Mouse (Mus musculus): ENCODE measurements at regions not wholly inside any gene's neighbourhood (a gene's known extent, or its start where the extent isn't known, plus 50 kb on each side); places are given as distances from the start of the nearest gene placed in this dataset.

- DNase-seq, result no peak
Observed at GRCm38 (mm10) chr1:169872865-169873264, 55.6 kb upstream of the Ccdc190 start.

GRCm38 (mm10) chr1:169868636-169869035 lies 59.8 kb upstream of the Ccdc190 start:
- no peak for DNase-seq

DNA sequence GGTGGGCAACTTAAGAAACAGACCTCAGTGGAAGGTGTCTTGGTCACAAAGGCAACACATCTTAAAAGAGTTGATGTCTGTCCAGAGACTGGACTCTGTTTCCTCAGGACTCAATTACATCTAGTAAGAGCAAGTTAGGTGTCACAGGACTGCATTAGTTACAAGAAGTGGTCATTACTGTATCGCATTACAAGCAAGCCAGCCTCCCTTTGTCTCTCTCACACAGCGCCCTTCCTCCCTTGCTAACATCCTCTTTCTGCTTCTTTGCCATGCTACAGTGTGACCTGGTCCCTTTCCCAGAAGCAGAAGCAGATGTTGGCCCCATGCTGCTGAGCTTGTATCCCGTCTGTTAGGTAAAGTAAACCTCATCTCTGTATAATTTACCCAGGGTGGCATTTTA lies 61.0 kb upstream of the Ccdc190 start:
- no peak for DNase-seq

DNA sequence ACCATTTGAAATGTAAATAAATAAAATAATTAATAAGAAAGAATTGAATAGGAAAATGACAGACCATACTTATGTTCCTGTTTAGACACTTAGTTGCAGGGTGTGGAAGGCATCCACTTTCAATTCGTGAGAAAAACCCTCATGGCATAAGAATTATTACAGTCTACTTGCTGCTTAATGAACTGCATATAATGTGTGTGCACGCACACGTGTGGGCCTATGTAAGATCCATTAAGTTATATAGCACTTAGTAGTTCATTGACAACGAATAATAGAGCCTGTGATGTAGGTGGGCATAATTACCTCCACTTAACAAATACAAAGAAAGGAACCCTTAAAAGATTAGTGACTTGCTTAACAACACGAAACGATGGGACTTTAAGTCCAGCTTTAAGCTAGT lies 61.6 kb upstream of the Ccdc190 start:
- no peak for DNase-seq

DNA sequence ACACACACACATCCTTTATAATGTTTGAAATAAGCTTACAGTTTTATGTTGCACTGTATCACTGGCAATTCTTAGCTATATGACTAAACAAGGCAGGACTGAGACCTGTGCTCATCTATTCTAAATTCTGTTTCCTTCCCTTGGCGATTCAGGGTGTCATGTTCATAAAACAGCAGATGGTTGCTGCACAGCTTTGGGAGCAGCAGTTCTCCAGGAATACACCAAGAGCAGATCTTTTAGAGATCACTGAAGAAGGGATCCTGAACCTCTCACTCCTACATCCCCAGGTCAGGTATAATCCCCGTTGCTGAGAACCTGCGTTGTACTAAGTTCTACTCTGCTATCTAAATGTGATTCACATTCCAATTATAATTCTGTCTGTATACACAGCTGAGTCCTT lies 69.4 kb upstream of the Ccdc190 start:
- DNase-seq, result no peak

DNA sequence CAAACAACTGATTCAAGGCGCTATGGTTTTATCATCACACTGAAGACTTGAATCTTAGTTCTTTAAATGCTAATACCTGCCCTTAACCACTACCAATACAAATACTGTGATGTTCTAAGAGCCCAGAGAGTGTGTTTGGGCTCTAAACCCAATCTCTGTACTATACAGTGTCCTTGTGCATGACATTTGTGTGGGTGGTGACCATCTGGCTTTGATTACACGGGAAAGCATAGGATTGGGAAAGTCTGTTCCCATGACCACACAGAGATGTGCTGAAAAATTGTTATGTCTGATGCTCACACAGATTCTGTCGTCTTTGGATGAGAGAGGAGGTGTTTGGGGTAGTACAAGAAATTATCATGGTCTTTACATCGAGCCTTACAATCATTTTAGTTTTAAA lies 76.8 kb upstream of the Ccdc190 start:
- DNase-seq, result no peak

DNA sequence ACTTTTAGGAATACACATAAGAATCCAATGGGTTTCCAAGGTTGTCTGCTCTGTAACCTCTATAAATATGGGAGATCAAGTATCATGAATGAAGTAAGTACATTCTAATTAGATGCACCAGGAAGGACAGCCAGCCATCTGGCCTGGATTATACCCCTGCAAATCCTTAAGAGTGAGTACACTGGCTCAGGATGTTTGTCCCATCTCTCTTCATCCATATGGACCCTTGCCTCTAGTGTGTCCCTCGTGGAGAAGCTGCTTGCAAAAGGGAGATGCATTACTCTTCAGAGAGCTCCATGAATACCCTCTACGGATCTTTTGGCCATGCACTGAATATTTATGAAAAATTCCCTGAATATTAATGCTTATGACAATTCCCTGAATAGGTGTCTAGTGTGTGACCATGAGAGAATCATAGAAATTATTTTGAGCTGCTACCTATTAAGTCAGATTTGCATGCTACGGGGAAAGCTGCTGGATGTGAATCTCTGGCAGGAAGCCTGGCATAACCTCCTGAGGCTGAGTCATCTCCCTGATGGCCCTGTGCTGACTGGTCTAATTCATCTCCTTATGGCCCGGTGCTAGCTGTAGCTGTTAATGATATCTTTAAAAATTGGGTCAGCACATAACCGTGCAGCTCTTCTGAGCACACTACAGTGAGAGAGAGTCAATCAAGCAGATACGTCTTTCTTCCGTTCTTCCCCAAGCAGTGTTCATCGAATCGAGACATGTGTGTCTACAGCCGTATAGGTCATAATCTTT lies 80.0 kb upstream of the Ccdc190 start:
- peak; percentile 25 for DNase-seq

DNA sequence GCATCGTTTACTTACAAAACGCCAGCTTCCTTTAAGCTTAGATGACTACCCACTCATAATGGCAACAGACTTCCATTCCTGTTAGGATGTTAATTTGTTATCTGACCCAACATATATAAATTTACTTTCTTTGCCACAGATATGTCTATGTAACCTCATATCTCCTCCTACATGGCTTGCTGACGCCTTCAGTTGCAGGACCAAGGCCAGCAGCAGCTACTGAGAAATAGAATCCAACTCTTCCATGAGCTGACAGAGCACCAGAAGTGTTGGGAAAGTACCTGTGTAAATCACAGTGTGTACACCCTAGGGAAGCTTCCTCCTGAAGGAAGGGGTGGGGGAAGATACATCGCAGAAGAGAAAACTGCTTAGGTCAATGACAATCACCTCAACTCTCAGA lies 86.0 kb upstream of the Ccdc190 start:
- DNase-seq, result no peak

DNA sequence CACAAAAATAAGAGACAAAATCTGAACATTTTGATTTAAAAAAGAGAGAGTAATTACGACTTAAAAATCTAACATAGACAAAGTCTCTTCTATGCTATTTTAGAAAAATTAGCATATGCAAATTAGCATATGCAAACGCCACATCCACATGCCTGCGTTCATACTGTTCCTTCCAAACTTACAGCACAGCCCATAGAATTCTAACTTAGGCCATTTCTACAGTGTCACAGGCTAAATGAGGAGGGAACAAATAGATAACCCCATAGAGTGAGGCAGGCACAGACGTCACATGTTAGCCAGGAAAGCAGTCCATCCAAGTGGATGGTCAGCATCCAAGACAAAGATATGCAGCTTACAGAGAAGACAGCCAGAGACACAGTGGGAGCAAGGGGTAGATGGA lies 87.5 kb upstream of the Ccdc190 start:
- no peak for DNase-seq

GRCm38 (mm10) chr1:169840056-169840728 lies 88.3 kb upstream of the Ccdc190 start:
- DNase-seq, result no peak

DNA sequence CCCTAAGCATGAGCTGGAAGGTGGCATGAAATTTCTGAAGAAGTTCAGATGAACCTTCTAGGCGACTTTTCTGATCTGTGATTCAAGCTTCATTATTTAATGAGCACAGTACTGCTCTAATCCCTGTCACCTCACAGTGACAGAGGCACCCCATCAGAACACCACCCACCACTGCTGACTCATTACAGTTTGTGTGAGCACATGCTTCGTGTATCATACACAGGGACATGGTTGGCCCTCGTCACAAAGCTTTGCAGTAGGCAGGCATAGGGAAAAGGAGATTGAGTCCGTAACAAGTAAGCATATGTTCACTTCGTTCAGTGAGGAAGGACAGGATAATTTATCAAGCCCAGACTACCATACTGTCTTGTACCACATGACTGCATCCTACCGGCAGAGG lies 85.9 kb upstream of the Rgs4 start:
- no peak for DNase-seq

DNA sequence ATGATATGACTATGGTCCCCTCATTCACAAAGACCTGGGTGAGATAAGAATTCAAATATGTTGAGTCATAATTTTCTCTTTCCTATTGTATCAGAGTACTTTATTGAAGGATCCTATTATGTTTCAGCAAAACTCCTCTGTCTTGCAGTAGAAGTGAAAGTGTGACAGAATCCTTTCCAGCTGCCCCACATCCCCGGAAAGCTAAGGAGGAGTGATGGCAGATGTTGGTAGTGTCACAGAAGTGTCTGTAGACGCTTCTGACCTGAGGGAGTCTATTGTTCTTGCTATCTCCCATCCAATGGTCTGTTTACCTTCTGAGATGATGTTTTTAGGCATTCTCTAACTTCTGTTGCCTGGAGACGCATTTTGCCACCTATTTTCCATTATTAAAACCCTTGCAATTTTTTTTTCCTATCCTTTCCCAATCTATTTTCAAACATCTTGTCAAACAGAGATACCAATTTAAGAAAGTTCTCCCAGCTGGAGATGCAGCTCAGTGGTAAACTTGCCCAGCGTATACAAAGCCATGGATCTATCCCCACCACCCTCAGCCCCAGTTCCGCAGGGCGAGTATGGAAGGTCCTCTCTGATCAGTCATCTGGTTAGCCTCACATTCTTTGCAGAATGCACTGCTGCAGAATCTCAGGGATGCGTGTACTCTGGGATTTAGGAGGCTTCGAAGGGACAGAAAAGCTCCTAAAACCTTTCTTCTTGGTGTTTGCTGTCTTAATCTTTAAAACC lies 84.1 kb upstream of the Rgs4 start:
- no peak for DNase-seq

DNA sequence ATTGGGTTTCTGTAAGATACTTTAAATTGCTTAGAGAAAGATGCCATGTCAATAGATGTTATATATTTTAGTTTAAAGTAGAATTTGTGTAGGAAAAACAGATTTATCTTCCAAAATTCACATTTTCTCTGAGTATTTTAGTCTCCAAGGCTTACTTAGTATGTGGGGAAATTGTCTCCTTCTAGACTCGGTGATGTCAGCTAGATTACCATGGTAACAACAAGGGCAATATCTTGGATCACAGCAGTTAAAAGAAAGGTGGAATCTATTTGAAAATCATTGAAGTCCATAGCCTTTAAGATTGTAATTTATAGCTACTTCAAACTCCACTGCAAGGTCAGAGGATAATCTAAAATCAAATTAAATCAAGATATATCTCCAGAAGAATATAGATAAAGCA lies 83.2 kb upstream of the Rgs4 start:
- DNase-seq, result no peak

GRCm38 (mm10) chr1:169822034-169822433 lies 74.6 kb upstream of the Rgs4 start:
- no peak for DNase-seq

DNA sequence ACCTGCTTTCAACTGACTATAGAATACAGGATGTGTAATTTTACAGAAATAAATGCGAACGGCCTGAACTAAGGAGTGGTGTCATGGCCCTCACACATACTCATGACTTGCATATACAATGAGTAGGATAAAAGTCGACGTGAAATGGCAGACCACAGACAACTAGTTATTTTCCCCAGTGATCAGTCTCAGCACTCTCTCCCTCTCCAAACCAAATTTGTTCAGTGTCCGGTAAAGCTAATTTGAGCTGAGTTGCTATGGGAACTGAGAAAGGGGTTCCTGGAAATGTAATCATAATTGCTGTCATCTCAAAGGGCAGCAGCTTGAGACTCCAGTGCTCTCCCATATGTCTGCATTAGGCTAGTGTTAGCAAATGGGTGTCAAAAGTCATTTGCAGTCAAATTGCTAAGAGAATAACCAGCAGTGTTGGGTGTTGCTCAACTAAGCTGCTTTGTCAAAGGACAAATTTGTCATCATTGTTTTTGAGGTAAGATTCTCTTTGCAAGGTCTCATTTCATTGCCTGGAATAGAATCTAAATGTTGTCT lies 72.0 kb upstream of the Rgs4 start:
- no peak for DNase-seq

DNA sequence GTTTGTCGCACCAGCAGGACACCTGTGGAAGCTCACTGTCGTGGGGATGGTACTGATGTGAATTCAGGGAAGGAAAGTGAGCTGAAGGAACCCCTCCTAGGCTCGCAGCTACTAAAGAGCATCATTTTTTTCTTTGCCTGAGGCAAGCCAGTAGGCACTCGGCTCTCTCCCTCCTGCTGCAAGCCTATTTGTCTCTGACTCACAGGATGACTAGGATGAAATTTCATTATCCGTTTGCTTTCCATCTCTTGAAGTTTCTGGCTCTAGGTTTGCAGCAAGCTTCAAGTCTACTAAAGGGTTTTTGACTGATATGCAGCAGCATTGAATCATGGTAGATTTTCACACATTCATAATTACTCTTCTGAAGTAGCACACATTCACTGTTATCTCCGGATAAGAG lies 69.5 kb upstream of the Rgs4 start:
- DNase-seq, result no peak

DNA sequence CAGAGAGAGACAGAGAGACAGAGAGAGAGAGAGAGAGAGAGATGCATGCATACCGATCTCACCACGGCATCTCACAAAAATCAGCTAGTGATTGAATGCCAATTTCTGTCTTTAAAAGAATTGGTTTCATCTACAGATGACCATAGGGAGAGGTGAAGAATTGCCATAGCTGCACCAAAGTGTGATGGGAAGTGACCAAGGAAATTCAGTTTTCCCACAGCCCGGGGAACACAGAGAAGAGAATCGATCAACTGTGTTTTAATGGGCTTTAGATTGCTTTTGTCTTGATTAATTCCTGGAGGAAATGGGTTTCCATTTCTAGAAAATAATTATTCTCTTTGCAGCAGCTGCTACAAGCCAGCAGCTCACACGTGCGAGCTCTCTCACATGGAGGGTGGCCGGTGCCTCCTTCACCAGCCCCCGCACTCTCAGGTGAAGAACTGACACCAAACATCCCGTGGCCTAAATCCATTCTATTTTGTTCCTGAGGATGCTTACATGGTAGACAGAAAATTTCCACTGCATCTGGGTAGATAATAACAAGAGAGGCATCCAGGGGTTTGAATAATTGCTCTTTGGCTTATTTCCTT lies 65.2 kb upstream of the Rgs4 start:
- no peak for DNase-seq

- no peak for DNase-seq
Observed at GRCm38 (mm10) chr1:169803428-169804138, 56.1 kb upstream of the Rgs4 start.

DNA sequence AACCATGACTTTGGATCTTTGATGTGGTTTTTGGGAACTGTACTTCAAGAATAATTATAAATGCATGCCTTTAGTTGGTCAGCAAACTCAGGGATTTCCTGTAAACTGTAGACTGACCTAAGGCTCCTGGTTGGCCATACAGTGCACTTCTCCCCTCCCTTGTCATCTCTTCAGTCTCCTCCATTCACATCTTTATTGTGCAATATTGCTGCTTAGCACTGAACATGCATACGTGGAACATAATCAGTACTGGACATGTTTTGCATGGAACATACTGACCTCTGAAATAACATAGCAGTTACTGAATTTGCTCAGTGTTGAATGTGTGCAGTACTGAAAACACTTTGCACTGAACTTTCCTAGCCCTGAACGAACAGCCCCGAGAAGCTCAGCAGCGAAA lies 55.4 kb upstream of the Rgs4 start:
- no peak for DNase-seq

DNA sequence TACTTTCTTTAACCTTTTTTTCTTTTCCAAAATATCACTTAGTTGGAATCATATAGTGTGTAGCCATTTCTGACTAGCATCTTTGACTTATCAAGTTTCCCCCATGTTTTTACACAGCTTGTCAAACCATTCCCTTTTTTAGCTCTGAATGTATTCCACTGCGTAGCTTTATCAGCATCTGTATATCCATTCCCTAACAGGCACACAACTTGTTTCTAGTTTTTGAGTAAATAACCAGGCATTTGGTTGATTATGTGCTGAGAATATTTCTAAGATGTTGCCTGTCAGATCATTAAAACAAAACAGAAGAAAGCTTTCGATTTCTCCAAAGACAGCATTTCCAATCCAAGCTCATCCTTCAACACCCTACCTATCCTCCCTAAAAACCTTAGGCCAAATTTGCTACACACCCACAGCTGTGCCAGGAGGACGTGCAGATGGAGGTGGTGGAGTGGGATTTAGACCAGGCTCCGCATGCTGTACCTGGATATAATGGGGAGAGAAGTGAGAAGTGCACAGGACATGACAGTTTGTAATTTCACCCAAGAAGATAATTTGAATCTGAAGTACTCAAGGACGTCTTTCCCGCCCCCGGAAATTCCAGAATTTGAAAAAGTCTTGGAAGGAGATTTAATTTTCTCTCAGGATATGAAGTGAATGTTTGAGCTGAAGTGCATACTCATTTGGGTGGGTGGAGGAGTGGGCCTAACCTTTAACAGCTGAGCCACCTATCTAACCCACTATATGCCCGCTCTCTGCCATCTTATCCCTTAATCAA lies 54.8 kb upstream of the Rgs4 start:
- DNase-seq, result no peak

All from cerebellum, adult 8-10 months (tissue).